Mouse (Mus musculus): ENCODE measurements at regions not wholly inside any gene's neighbourhood (a gene's known extent, or its start where the extent isn't known, plus 50 kb on each side); places are given as distances from the start of the nearest gene placed in this dataset.

- TF ChIP-seq CTCF (IDR thresholded peaks at IDR 0.05; ENCODE audit: control insufficient read depth, insufficient read depth, low read length) (no peak), POLR2A (IDR thresholded peaks at IDR 0.05; ENCODE audit: borderline replicate concordance, control insufficient read depth, low read depth, low read length) (no peak)
These were observed 305.5 kb upstream of the Kazn start for GRCm38 (mm10) chr4:142544736-142545135.
